Mouse (Mus musculus) myocyte (in vitro differentiated cells): ENCODE results near the gene Rmi2.

Experiments
- CEBPB ChIP-seq: IDR thresholded peaks from 2 replicates; pipeline ENCODE4 v1.6.1; 2011; ENCODE audit warnings: mild to moderate bottlenecking, moderate library complexity; ENCODE audit not compliant: poor library complexity, insufficient read depth, severe bottlenecking
- E2F4 ChIP-seq: IDR thresholded peaks from one replicate; pipeline ENCODE4 v1.6.1; 2011; ENCODE audit warnings: mild to moderate bottlenecking, control low read depth, moderate library complexity; ENCODE audit not compliant: insufficient read depth
- MAX ChIP-seq: IDR thresholded peaks from one replicate; pipeline ENCODE4 v1.6.1; 2011; ENCODE audit warnings: low read depth, mild to moderate bottlenecking, control low read depth
- POLR2A ChIP-seq: IDR thresholded peaks from one replicate; pipeline ENCODE4 v1.6.1; 2011; ENCODE audit warnings: low read depth, mild to moderate bottlenecking, control low read depth, moderate library complexity; ENCODE audit not compliant: insufficient read length
- POLR2AphosphoS2 ChIP-seq: IDR thresholded peaks from one replicate; pipeline ENCODE4 v1.6.1; 2011; ENCODE audit warnings: low read depth, control low read depth; ENCODE audit not compliant: insufficient read length
- REST ChIP-seq: IDR thresholded peaks from one replicate; pipeline ENCODE4 v1.6.1; 2011; ENCODE audit warnings: mild to moderate bottlenecking, control low read depth, moderate library complexity; ENCODE audit not compliant: insufficient read depth, insufficient read length
- SRF ChIP-seq: IDR thresholded peaks from one replicate; pipeline ENCODE4 v1.6.1; 2011; ENCODE audit warnings: low read depth; ENCODE audit not compliant: control insufficient read depth, insufficient read length
- TCF12 ChIP-seq: IDR thresholded peaks from one replicate; pipeline ENCODE4 v1.6.1; 2011; ENCODE audit warnings: mild to moderate bottlenecking, control low read depth; ENCODE audit not compliant: poor library complexity, insufficient read depth, severe bottlenecking
- TCF3 ChIP-seq: IDR thresholded peaks from one replicate; pipeline ENCODE4 v1.6.1; 2011; ENCODE audit warnings: low read depth, control low read depth; ENCODE audit not compliant: insufficient read length
- USF1 ChIP-seq: IDR thresholded peaks from one replicate; pipeline ENCODE4 v1.6.1; 2011; ENCODE audit warnings: low read depth, mild to moderate bottlenecking, control low read depth, moderate library complexity

GRCm38 (mm10) chr16:10910541-10910940, 75.7 kb downstream of the Rmi2 start:
- no peak for TF ChIP-seq POLR2A
- no peak for TF ChIP-seq USF1
- TF ChIP-seq E2F4: no peak
- no peak for TF ChIP-seq CEBPB
- TF ChIP-seq MAX: no peak
- TF ChIP-seq REST: no peak
- TF ChIP-seq POLR2AphosphoS2: no peak
- no peak for TF ChIP-seq SRF
- no peak for TF ChIP-seq TCF3
- no peak for TF ChIP-seq TCF12
